15 mouse cellular contexts compared by ENCODE assay signal in genomic region chr19:42404364-42404763, GRCm38 (mm10). TPM values are rescaled to one million over a fixed set of nuclear protein-coding genes. Genes with fewer than 3 reads are reported as not detected.
"Had no signal": no experiment of that assay in that cellular context is flagged by ENCODE, and none has a peak within 500 bp of the region (broad histone marks: within the 10 kb centered on the region; RNA-seq: fewer than 3 reads in every experiment).

No protein-coding gene starts in this region.

- DNase-seq: kidney, adult 2 months; kidney, postnatal 25 days; liver, embryonic 13.5 days; lung, adult 2 months; lung, postnatal 14 days; lung, postnatal 4 days; midbrain, embryonic 14.5 days; right cerebral cortex, postnatal 25 days; spleen, adult 18-20 months; thymus, postnatal 36 days had no signal

- H3K27ac ChIP-seq: kidney, postnatal 0 days; liver, embryonic 13.5 days; stomach, embryonic 15.5 days had no signal

- H3K4me3 ChIP-seq: liver, embryonic 13.5 days; stomach, embryonic 15.5 days had no signal

RNA-seq across cellular contexts. Expression of gene Crtac1, which starts 27.2 kb away (rescaled TPM):
- total RNA-seq: liver, adult 2 months; megakaryocyte progenitor cell, adult 5-6 weeks; megakaryocyte-erythroid progenitor cell, adult 5-6 weeks had no signal
